Mouse (Mus musculus) kidney, adult 10 weeks (tissue): ENCODE measurements around the gene Fam3b. TPM values are rescaled to one million over a fixed set of nuclear protein-coding genes. Genes with fewer than 3 reads are reported as not detected.

Experiments
- polyA plus RNA-seq: library from polyadenylated mRNA; stranded (reverse); fragments of 350-450 nt; fragmentation: Illumina TruSeq; extraction: RNeasy Lipid Tissue Mini Kit (QIAGEN cat#74804); gene quantifications from one replicate; pipeline ENCODE4 v1.2.3, GENCODE M21; 2014; ENCODE audit warnings: low read depth, low replicate concordance

Fam3b gene
- not detected for polyA plus RNA-seq

DNA sequence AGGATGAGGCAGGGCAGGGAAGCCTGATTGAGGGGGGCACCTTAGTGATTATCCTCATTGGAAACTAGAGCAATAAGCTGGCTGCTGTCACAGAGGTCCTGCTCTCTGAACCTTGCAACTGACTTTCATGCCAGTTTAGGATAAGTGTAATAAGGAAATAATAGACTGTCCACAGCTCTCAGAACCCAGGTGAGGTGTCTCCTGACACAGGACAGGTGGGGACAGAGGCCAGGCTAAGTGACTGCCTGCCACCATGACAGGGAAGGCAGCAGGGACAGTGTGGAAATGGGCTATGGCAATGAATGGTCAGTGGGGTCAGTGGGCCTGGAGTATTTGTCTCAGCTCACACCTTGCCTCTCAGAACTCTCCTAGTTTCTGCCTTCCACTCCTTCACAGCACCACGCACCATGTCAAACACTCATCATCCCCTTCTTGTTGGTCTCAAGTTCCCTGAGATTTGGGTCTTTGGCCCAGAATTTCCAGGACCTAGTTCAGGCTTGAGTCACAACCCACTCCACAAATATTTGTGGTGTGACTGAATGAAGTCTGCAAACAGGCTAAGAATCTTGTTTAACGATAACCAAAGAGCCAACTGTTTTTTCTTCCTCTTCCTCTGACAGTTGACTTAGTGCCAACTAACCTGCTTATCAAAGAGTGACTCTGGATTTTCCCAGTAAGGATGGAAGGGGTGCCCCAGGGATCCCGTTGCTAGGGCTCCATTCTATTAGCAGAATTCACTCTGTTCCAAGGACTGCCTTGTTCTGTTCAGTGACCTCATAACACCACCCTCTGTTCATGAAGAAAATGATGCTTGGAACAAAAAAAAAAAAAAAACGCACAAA lies at the start of gene Fam3b:
TSS of gene Fam3b (minus strand) at position 718 of the 842 bp plus-strand sequence.

DNA sequence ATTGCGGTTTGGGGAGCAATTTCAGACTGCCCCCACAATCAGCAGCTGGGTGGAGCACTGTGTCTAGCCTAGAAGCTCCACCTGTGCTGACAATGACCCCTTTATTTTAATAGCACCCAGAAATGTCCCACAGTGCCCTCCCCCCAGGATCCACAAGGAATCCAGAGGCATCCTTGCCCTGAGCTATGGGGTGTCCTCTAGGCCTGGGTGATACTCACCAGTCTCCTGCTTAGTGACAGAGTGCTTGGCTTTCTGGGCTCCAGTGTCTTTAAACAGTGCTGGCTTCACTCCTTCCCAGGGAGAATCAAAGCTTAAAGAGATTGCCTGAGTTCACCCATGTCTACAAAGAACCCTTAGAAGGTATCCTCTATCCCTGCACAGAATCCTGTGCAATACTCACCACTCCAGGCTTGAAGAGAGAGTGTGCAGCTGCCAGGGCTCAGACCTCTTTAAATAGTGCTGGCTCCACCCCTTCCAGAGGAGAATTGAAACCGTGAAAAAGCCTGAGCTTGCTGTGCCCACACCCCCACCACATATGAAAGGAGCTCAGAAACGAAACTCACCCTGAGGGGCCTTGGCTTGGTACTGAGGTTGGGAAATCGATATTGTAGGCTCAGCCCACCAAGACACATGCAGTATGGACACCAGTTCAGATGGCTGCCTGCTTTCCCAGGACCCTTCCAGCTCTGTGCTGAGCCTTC lies 52.0 kb downstream of the Fam3b start, which contains the start of gene Mx1:
TSS of gene Mx1 (minus strand) at position 427 of the 701 bp plus-strand sequence.

Other genes starting within 250 kb of the Fam3b start
- 3.2 TPM for gene Bace2, start 158.1 kb downstream of the Fam3b start, polyA plus RNA-seq
- gene Mx1, start 51.9 kb downstream of the Fam3b start, polyA plus RNA-seq, result 0.24 TPM
- gene Tmprss2, start 96.4 kb upstream of the Fam3b start, polyA plus RNA-seq, result 70.3 TPM
- gene Ripk4, start 249.0 kb upstream of the Fam3b start, polyA plus RNA-seq, result 8.5 TPM